Mouse (Mus musculus) limb, embryonic 15.5 days (tissue): Measurements from ENCODE around the gene Tle3. TPM values are rescaled to one million over a fixed set of nuclear protein-coding genes. Genes with fewer than 3 reads are reported as not detected.

Experiments
- ATAC-seq: fragments of 200-750 bp; cut with Nextera tagmentation; 2 replicates; pipeline ENCODE4 v1.8.0; 2017; ENCODE audit warnings: low read depth, moderate TSS enrichment; ENCODE audit not compliant: insufficient number of reproducible peaks, low FRiP score, low TSS enrichment
- H3K27ac ChIP-seq: fragments of 300-500 bp; sonication (generic); 2 replicates; pipeline ENCODE4 v1.5.1; 2015; ENCODE audit warnings: moderate library complexity, mild to moderate bottlenecking, inconsistent platforms
- H3K27me3 ChIP-seq: fragments of 300-500 bp; sonication (generic); 2 replicates; pipeline ENCODE4 v1.6.1; 2015; ENCODE audit warnings: inconsistent platforms
- H3K36me3 ChIP-seq: fragments of 300-500 bp; sonication (generic); 2 replicates; pipeline ENCODE4 v1.6.1; 2015; ENCODE audit warnings: inconsistent platforms
- H3K4me1 ChIP-seq: fragments of 300-500 bp; sonication (generic); 2 replicates; pipeline ENCODE4 v1.6.1; 2015; ENCODE audit warnings: inconsistent platforms
- H3K4me2 ChIP-seq: fragments of 300-500 bp; sonication (generic); 2 replicates; pipeline ENCODE4 v1.6.1; 2015; ENCODE audit warnings: mild to moderate bottlenecking, inconsistent platforms
- H3K4me3 ChIP-seq: fragments of 300-500 bp; sonication (generic); 2 replicates; pipeline ENCODE4 v1.5.1; 2015; ENCODE audit warnings: mild to moderate bottlenecking, inconsistent platforms
- H3K9ac ChIP-seq: fragments of 300-500 bp; sonication (generic); 2 replicates; pipeline ENCODE4 v1.6.1; 2015; ENCODE audit warnings: inconsistent platforms
- H3K9me3 ChIP-seq: fragments of 300-500 bp; sonication (generic); 2 replicates; pipeline ENCODE4 v1.6.1; 2016; ENCODE audit warnings: inconsistent platforms
- WGBS: fragments of 180-500 bp; shearing (Covaris S2); methylation state at CpG from one replicate; pipeline ENCODE4 v1.1.7; 2015; 5-methylcytosine and 5-hydroxymethylcytosine counted together
- polyA plus RNA-seq: library from polyadenylated mRNA; unstranded; fragments of >200 nt; fragmentation: Nextera tagmentation; extraction: Ambion mirVana; gene quantifications from 2 replicates; pipeline ENCODE4 v1.2.1, GENCODE M21; 2015

The Tle3 gene
- polyA plus RNA-seq, 1 experiment from 2014 or later = 42.9 TPM

- no peak for ATAC-seq
- H3K9ac ChIP-seq = no peak overlapping the region
Observed at GRCm38 (mm10) chr9:61402268-61402667, 30.1 kb downstream of the Tle3 start.

GRCm38 (mm10) chr9:61402716-61403115, 30.6 kb downstream of the Tle3 start:
- Histone ChIP-seq H3K27ac (no peak overlapping the region), H3K27me3 (no peaks in the 10 kb centered on the region), H3K36me3 (peaks cover 74% of the 10 kb centered on the region), H3K9me3 (no peaks in the 10 kb centered on the region), H3K4me1 (peaks cover 78% of the 10 kb centered on the region), H3K4me3 (no peak overlapping the region), H3K9ac (no peak overlapping the region), H3K4me2 (no peak overlapping the region)
- ATAC-seq = no peak
- WGBS = 75% methylated on average over 5 of the region's 5 CpGs

More at GRCm38 (mm10) chr9:61402268-61402667, 30.1 kb downstream of the Tle3 start:
- Histone ChIP-seq H3K27ac (no peak overlapping the region), H3K4me3 (no peak overlapping the region), H3K27me3 (no peaks in the 10 kb centered on the region), H3K4me2 (no peak overlapping the region), H3K4me1 (peaks cover 80% of the 10 kb centered on the region), H3K36me3 (peaks cover 74% of the 10 kb centered on the region), H3K9me3 (no peaks in the 10 kb centered on the region)
- WGBS = 66% methylated on average over 4 of the region's 4 CpGs

DNA sequence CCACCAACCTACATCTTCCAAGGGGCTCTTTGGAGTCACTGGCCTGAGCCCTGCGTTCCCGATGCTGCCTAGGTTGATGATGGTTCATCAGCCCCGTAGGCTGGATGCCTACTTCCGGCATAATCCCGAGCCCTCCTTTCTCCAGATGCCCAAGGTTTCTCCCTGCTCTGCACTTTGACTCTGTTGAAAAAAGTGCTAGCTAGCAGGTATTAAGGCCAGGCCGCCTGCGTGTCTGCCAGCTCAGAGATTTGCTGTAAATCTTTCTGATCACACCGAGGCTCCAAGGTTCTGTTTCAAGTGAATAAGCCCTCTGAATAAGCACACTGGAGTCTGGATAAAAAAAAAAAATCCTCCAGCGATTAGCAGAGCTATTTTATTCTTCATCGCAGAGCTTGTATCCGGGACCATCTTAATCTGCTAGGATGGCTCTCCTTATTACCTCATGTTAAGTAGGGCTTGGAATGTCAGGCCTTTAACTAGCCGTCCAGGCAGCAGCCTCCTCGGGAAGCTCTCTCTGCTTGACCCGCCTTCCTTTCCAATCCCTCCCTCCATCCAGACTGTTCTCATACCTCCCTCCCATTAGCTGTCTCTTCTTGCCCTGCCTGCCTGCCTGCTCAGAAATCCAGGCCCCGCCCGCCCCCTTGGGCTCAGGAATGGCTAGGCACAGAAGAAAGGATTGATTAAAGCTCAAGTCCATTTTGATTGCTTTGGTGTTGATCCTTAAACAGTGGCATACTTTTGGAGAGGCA, 31.9 kb downstream of the Tle3 start:
- H3K4me1 ChIP-seq = peaks cover 72% of the 10 kb centered on the region
- H3K9me3 ChIP-seq = no peaks in the 10 kb centered on the region
- no peak for ATAC-seq
- 50% methylated on average over 16 of the region's 16 CpGs for WGBS
- H3K4me2 ChIP-seq = no peak overlapping the region
- peak overlapping the region; percentile 54; the same call in 1 of the 2 replicates for H3K27ac ChIP-seq
- H3K36me3 ChIP-seq = peaks cover 74% of the 10 kb centered on the region
- H3K27me3 ChIP-seq = no peaks in the 10 kb centered on the region
- no peak overlapping the region for H3K9ac ChIP-seq
- no peak overlapping the region for H3K4me3 ChIP-seq

DNA sequence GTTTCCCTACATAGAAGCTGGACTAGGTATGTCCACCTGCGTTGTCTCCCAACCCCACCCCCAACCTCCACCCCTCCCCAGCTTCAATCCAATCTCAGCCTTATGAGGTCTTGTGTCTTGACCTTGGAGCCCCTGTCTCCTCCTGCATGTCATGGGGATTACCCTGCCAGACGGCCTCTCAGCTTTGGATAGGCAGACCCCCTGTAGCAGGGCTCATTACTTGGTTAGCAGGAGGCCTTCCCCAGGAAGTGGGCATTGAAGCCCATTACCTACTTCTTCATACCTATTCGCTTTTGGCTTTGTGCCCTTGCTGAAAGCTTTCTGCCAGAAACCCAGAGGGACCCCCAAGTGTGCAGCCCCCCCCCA, 32.4 kb downstream of the Tle3 start:
- peaks cover 68% of the 10 kb centered on the region for H3K4me1 ChIP-seq
- no peaks in the 10 kb centered on the region for H3K9me3 ChIP-seq
- no peak overlapping the region for H3K9ac ChIP-seq
- no peak for ATAC-seq
- whole genome bisulfite sequencing = 33% methylated on average over 3 of the region's 3 CpGs
- H3K36me3 ChIP-seq = peaks cover 74% of the 10 kb centered on the region
- peak overlapping the region; percentile 25 for H3K4me2 ChIP-seq
- peak overlapping the region; percentile 71 for H3K27ac ChIP-seq
- 0 out of 2 replicates have a peak overlapping the region, but pooled peaks have one; percentile 1 for H3K4me3 ChIP-seq
- H3K27me3 ChIP-seq = no peaks in the 10 kb centered on the region

GRCm38 (mm10) chr9:61404998-61405621, 32.9 kb downstream of the Tle3 start:
- 10% methylated on average over 19 of the region's 19 CpGs for WGBS
- peak overlapping the region; percentile 71 for H3K27ac ChIP-seq
- H3K9ac ChIP-seq = no peak overlapping the region
- no peaks in the 10 kb centered on the region for H3K27me3 ChIP-seq
- peak; percentile 76 for ATAC-seq
- peaks cover 66% of the 10 kb centered on the region for H3K4me1 ChIP-seq
- no peaks in the 10 kb centered on the region for H3K9me3 ChIP-seq
- peaks cover 74% of the 10 kb centered on the region for H3K36me3 ChIP-seq
- 0 out of 2 replicates have a peak overlapping the region, but pooled peaks have one; percentile 1 for H3K4me3 ChIP-seq
- H3K4me2 ChIP-seq = peak overlapping the region; percentile 40

DNA sequence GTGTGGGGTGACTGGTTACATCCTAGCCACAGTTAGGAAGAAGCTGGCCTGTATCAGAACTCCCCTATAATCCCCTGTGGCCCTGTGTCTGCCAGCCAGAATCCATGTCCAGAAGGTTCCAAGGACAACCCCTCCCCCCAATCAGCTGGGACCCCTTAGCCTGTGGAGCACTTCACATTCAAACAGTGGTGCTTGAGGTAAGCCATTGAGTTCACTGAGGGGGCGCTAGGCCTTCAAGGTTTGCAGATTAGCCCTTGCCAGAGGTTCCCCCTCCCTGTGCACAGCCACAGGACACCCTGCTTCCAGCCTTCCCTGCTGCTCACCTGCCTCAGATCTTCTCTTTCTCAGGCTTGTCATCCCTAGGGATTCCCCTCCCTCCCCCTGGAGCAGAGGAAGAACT, 34.2 kb downstream of the Tle3 start:
- Histone ChIP-seq H3K36me3 (peaks cover 80% of the 10 kb centered on the region), H3K27me3 (no peaks in the 10 kb centered on the region), H3K9me3 (no peaks in the 10 kb centered on the region), H3K9ac (no peak overlapping the region), H3K4me1 (peaks cover 55% of the 10 kb centered on the region), H3K4me3 (no peak overlapping the region), H3K27ac (no peak overlapping the region), H3K4me2 (no peak overlapping the region)
- 93% methylated on average over 1 of the region's 1 CpGs for WGBS
- no peak for ATAC-seq

GRCm38 (mm10) chr9:61409046-61409445, 36.9 kb downstream of the Tle3 start:
- Histone ChIP-seq H3K4me1 (peaks cover 28% of the 10 kb centered on the region), H3K36me3 (peaks cover 84% of the 10 kb centered on the region), H3K27me3 (no peaks in the 10 kb centered on the region), H3K27ac (no peak overlapping the region), H3K4me2 (no peak overlapping the region), H3K4me3 (no peak overlapping the region), H3K9ac (no peak overlapping the region), H3K9me3 (no peaks in the 10 kb centered on the region)
- 89% methylated on average over 8 of the region's 8 CpGs for WGBS
- ATAC-seq = no peak

DNA sequence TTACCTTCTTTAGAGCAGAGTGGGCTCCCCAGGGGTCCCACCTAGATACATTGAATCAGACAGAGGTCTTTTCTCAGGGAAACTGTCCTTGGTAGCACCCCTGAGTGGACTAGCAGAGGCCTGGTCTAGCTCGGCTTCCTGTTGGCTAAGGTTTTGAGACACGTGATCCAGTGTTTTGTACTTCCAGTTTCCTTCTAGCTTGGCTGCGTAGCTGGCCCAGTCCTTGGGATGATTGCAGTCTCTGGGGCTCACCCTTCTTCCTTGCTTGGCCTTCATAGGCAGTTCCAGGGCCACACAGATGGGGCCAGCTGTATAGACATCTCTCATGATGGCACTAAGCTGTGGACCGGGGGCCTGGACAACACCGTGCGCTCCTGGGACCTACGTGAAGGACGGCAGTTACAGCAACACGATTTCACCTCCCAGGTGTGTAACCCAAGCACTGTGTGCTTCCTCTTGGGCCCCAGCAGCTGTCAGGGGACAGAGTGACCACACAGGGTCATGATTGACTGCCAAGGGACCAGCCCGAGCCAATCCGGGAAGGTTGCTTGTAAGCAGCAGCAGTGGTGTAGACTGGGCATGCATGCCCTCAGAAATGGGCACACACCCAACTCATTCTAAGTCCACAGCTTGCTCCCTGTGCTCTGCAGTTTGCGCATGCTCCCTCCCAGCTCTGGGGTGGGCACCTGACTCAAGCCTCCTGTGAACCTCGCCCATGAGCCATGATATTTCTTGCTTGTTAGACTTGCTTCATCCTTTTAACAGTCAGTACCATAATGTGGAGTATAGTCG, 41.7 kb downstream of the Tle3 start:
- H3K36me3 ChIP-seq = peaks cover 97% of the 10 kb centered on the region
- H3K4me2 ChIP-seq = no peak overlapping the region
- no peak overlapping the region for H3K4me3 ChIP-seq
- no peak overlapping the region for H3K27ac ChIP-seq
- 91% methylated on average over 14 of the region's 14 CpGs for WGBS
- H3K4me1 ChIP-seq = no peaks in the 10 kb centered on the region
- ATAC-seq = no peak
- no peak overlapping the region for H3K9ac ChIP-seq
- H3K27me3 ChIP-seq = no peaks in the 10 kb centered on the region
- H3K9me3 ChIP-seq = no peaks in the 10 kb centered on the region

DNA sequence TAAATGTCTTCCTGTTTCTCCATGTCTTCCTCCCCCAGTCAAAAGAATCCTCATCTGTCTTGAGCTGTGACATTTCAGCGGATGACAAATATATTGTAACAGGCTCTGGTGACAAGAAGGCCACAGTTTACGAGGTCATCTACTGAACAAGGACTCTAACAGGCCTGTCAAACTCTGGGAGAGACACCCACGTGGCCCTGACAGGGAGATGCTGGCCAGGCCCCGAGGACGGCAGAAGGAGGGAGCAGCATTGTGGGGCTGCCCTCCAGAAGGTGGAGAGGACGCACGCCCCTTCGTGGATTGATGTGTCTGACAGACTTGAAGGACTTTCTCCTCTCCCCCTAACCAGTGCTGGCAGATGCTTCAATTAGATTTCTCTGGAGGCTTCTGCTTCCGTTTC, 44.4 kb downstream of the Tle3 start:
- Histone ChIP-seq H3K36me3 (peaks cover 76% of the 10 kb centered on the region), H3K9me3 (no peaks in the 10 kb centered on the region), H3K27ac (no peak overlapping the region), H3K9ac (no peak overlapping the region), H3K4me3 (no peak overlapping the region), H3K27me3 (no peaks in the 10 kb centered on the region), H3K4me2 (no peak overlapping the region), H3K4me1 (no peaks in the 10 kb centered on the region)
- no peak for ATAC-seq
- 52% methylated on average over 9 of the region's 9 CpGs for WGBS

- 69% methylated on average over 3 of the region's 3 CpGs for WGBS
- peak; percentile 45; the same call in 1 of the 2 replicates for ATAC-seq
- H3K9me3 ChIP-seq = no peaks in the 10 kb centered on the region
- peaks cover 25% of the 10 kb centered on the region for H3K36me3 ChIP-seq
- H3K27ac ChIP-seq = no peak overlapping the region
- H3K4me2 ChIP-seq = no peak overlapping the region
- no peak overlapping the region for H3K4me3 ChIP-seq
- H3K9ac ChIP-seq = no peak overlapping the region
- H3K4me1 ChIP-seq = no peaks in the 10 kb centered on the region
- H3K27me3 ChIP-seq = no peaks in the 10 kb centered on the region
Observed at GRCm38 (mm10) chr9:61421626-61422025, 49.5 kb downstream of the Tle3 start.

- Histone ChIP-seq H3K4me2 (no peak overlapping the region), H3K27ac (no peak overlapping the region), H3K36me3 (peaks cover 2% of the 10 kb centered on the region), H3K9me3 (no peaks in the 10 kb centered on the region), H3K4me1 (no peaks in the 10 kb centered on the region), H3K27me3 (no peaks in the 10 kb centered on the region), H3K9ac (no peak overlapping the region), H3K4me3 (no peak overlapping the region)
- WGBS = 79% methylated on average over 3 of the region's 3 CpGs
- ATAC-seq = no peak
Observed at GRCm38 (mm10) chr9:61424245-61424644, 52.1 kb downstream of the Tle3 start.

- Histone ChIP-seq H3K9ac (no peak overlapping the region), H3K27me3 (no peaks in the 10 kb centered on the region), H3K9me3 (no peaks in the 10 kb centered on the region), H3K27ac (no peak overlapping the region), H3K4me3 (no peak overlapping the region), H3K36me3 (no peaks in the 10 kb centered on the region), H3K4me1 (no peaks in the 10 kb centered on the region), H3K4me2 (no peak overlapping the region)
- no peak for ATAC-seq
- WGBS = 73% methylated on average over 7 of the region's 7 CpGs
Observed at GRCm38 (mm10) chr9:61426493-61426892, 54.3 kb downstream of the Tle3 start.
